Mouse (Mus musculus) adrenal gland (tissue): ENCODE results near the gene Sec22a.

ENCODE experiments used
- intact Hi-C: fragments of 180-260 bp; cut with DNase I; formaldehyde crosslinking; loops from one replicate; pipeline ENCODE4 v1.15.1; 2025

Sec22a gene

GRCm38 (mm10) chr16:35311586-35311985 lies 52.1 kb downstream of the Sec22a start:
- intact Hi-C loops, result loop anchor here (10.0 kb wide), 3 partner anchors 233 to 503 kb away; partner anchors contain the start of gene Sema5b

- intact Hi-C loops, result loop anchor here (10.0 kb wide), 3 partner anchors 234 to 504 kb away; partner anchors contain the start of gene Sema5b
Observed at GRCm38 (mm10) chr16:35310551-35311110, 53.1 kb downstream of the Sec22a start.

- intact Hi-C loops, result loop anchor here (10.0 kb wide), 3 partner anchors 235 to 505 kb away; partner anchors contain the start of gene Sema5b
Observed at GRCm38 (mm10) chr16:35309634-35310033, 54.1 kb downstream of the Sec22a start.

GRCm38 (mm10) chr16:35308486-35309143 lies 55.1 kb downstream of the Sec22a start:
- intact Hi-C loops, result no loop called here

GRCm38 (mm10) chr16:35308016-35308415 lies 55.7 kb downstream of the Sec22a start:
- intact Hi-C loops, result no loop called here

- intact Hi-C loops, result no loop called here
Observed at GRCm38 (mm10) chr16:35307331-35307730, 56.4 kb downstream of the Sec22a start.

GRCm38 (mm10) chr16:35306631-35307030 lies 57.1 kb downstream of the Sec22a start:
- intact Hi-C loops, result no loop called here

- intact Hi-C loops, result no loop called here
Observed at GRCm38 (mm10) chr16:35305226-35305625, 58.5 kb downstream of the Sec22a start.

- intact Hi-C loops, result no loop called here
Observed at GRCm38 (mm10) chr16:35304416-35304815, 59.3 kb downstream of the Sec22a start.

GRCm38 (mm10) chr16:35303721-35304120 lies 60.0 kb downstream of the Sec22a start:
- intact Hi-C loops, result no loop called here

GRCm38 (mm10) chr16:35302441-35303280 lies 61.1 kb downstream of the Sec22a start:
- intact Hi-C loops, result no loop called here

GRCm38 (mm10) chr16:35300156-35300555 lies 63.6 kb downstream of the Sec22a start:
- intact Hi-C loops, result no loop called here

- intact Hi-C loops, result no loop called here
Observed at GRCm38 (mm10) chr16:35297786-35298185, 65.9 kb downstream of the Sec22a start.

GRCm38 (mm10) chr16:35287244-35287643 lies 76.5 kb downstream of the Sec22a start:
- intact Hi-C loops, result no loop called here

- intact Hi-C loops, result no loop called here
Observed at GRCm38 (mm10) chr16:35285821-35286220, 77.9 kb downstream of the Sec22a start.

GRCm38 (mm10) chr16:35282456-35282855 lies 81.3 kb downstream of the Sec22a start:
- intact Hi-C loops, result no loop called here

- intact Hi-C loops, result no loop called here
Observed at GRCm38 (mm10) chr16:35278166-35278565, 85.6 kb downstream of the Sec22a start.

GRCm38 (mm10) chr16:35272417-35272816 lies 91.3 kb downstream of the Sec22a start:
- intact Hi-C loops, result loop anchor here (5.0 kb wide), 1 partner anchor 115 kb away; no protein-coding TSS in a partner anchor

GRCm38 (mm10) chr16:35271572-35271971 lies 92.1 kb downstream of the Sec22a start:
- intact Hi-C loops, result loop anchor here (2.0 to 5.0 kb wide), 2 partner anchors 114 to 215 kb away; no protein-coding TSS in a partner anchor

GRCm38 (mm10) chr16:35270945-35271344 lies 92.8 kb downstream of the Sec22a start:
- intact Hi-C loops, result loop anchor here (1.0 to 5.0 kb wide), 3 partner anchors 114 to 214 kb away; no protein-coding TSS in a partner anchor

- intact Hi-C loops, result loop anchor here (1.0 to 5.0 kb wide), 3 partner anchors 113 to 214 kb away; no protein-coding TSS in a partner anchor
Observed at GRCm38 (mm10) chr16:35270353-35270934, 93.3 kb downstream of the Sec22a start.
